ENCODE assay signal across 21 mouse cellular contexts in genomic region chr14:30573235-30573634, GRCm38 (mm10). TPM values are rescaled to one million over a fixed set of nuclear protein-coding genes. Genes with fewer than 3 reads are reported as not detected.
DNase-seq lines count a peak whose midpoint lies in the region; ATAC-seq and TF ChIP-seq lines count a peak whose summit lies in the region.
"Had no signal": no experiment of that assay in that cellular context is flagged by ENCODE, and none has a peak within 500 bp of the region (broad histone marks: within the 10 kb centered on the region; RNA-seq: fewer than 3 reads in every experiment).

No protein-coding gene starts in this region.

- no peak for TF ChIP-seq CTCF in gastrocnemius, adult 2 months (IDR thresholded peaks at IDR 0.05)

- no peaks in the 10 kb centered on the region for H3K27me3 ChIP-seq in limb, embryonic 15.5 days
- H3K27me3 ChIP-seq in limb, embryonic 10.5 days (ENCODE audit: low read depth, poor library complexity, severe bottlenecking): no peaks in the 10 kb centered on the region
- H3K27me3 ChIP-seq: CH12.LX; embryonic facial prominence, embryonic 13.5 days; forebrain, embryonic 12.5 days; heart, embryonic 15.5 days; intestine, embryonic 15.5 days; Patski had no signal

- peak; percentile 27 for DNase-seq in gastrocnemius, adult 2 months
- DNase-seq in gastrocnemius, adult 8-10 months (ENCODE audit: low spot score in 2 of 2): no peak
- DNase-seq in limb, embryonic 10.5 days (ENCODE audit: low spot score): no peak
- peak; percentile 36 for DNase-seq in right cerebral cortex, postnatal 14 days
- DNase-seq in right cerebral cortex, adult 18-20 months: no peak
- peak; percentile 62 for DNase-seq in adrenal gland, postnatal 25 days
- DNase-seq in T-cell, adult 2 months (ENCODE audit: low spot score): no peak
- DNase-seq: cerebellum, adult 18-20 months; cerebellum, adult 9-11 months; cerebellum, postnatal 36 days; gastrocnemius, postnatal 25 days had no signal

- 71% methylated on average over 8 of the region's 8 CpGs for whole genome bisulfite sequencing in limb, embryonic 15.5 days
- 91% methylated on average over 8 of the region's 8 CpGs for WGBS in limb, embryonic 10.5 days

- no peak overlapping the region for H3K9ac ChIP-seq in limb, embryonic 15.5 days
- H3K9ac ChIP-seq: embryonic facial prominence, embryonic 13.5 days; forebrain, embryonic 12.5 days; heart, embryonic 15.5 days; hindbrain, embryonic 14.5 days; intestine, embryonic 15.5 days had no signal

- H3K4me3 ChIP-seq in gastrocnemius, adult 2 months: no peak overlapping the region
- no peak overlapping the region for H3K4me3 ChIP-seq in limb, embryonic 15.5 days
- no peak overlapping the region for H3K4me3 ChIP-seq in limb, embryonic 10.5 days
- H3K4me3 ChIP-seq: embryonic facial prominence, embryonic 13.5 days; forebrain, embryonic 12.5 days; heart, embryonic 15.5 days; hindbrain, embryonic 10.5 days; intestine, embryonic 15.5 days had no signal

- no peak for ATAC-seq in limb, embryonic 15.5 days (ENCODE audit: insufficient number of reproducible peaks, low FRiP score, low TSS enrichment, low read depth)
- ATAC-seq: Patski had no signal

- no peak overlapping the region for H3K4me2 ChIP-seq in limb, embryonic 15.5 days
- H3K4me2 ChIP-seq: embryonic facial prominence, embryonic 13.5 days; forebrain, embryonic 12.5 days; heart, embryonic 11.5 days; heart, embryonic 15.5 days; hindbrain, embryonic 14.5 days; intestine, embryonic 15.5 days had no signal

- peaks cover 71% of the 10 kb centered on the region for H3K36me3 ChIP-seq in limb, embryonic 15.5 days
- peaks cover 84% of the 10 kb centered on the region for H3K36me3 ChIP-seq in limb, embryonic 10.5 days

- peaks cover 12% of the 10 kb centered on the region for H3K4me1 ChIP-seq in limb, embryonic 15.5 days
- H3K4me1 ChIP-seq in limb, embryonic 10.5 days: peaks cover 8% of the 10 kb centered on the region; the same call in 1 of the 2 replicates
- H3K4me1 ChIP-seq: forebrain, embryonic 12.5 days; hindbrain, embryonic 10.5 days had no signal

- H3K9me3 ChIP-seq in limb, embryonic 15.5 days: no peaks in the 10 kb centered on the region
- no peaks in the 10 kb centered on the region for H3K9me3 ChIP-seq in limb, embryonic 10.5 days (replicated peaks)
- H3K9me3 ChIP-seq: embryonic facial prominence, embryonic 13.5 days; forebrain, embryonic 12.5 days; heart, embryonic 15.5 days; hindbrain, embryonic 10.5 days; intestine, embryonic 15.5 days had no signal

- intact Hi-C loops in gastrocnemius, adult 2 months (cut with DNase I): loop anchor here (5.0 kb wide), 2 partner anchors 96 to 436 kb away; partner anchors contain the start of gene Dcp1a

- no peak overlapping the region for H3K27ac ChIP-seq in gastrocnemius, adult 2 months
- 0 out of 2 replicates have a peak overlapping the region, but pooled peaks have one; percentile 5 for H3K27ac ChIP-seq in limb, embryonic 15.5 days
- no peak overlapping the region for H3K27ac ChIP-seq in limb, embryonic 10.5 days
- H3K27ac ChIP-seq: heart, embryonic 15.5 days; hindbrain, embryonic 10.5 days; hindbrain, embryonic 14.5 days; intestine, embryonic 15.5 days had no signal

RNA-seq across cellular contexts. Expression of gene Tkt, which starts 25.1 kb away (rescaled TPM):
- 10 to 100 TPM in 1 of 2 experiments, 1 to 10 TPM in 1; 8.0 to 15.0 TPM for total RNA-seq in gastrocnemius, adult 2 months (2021)
- 10 to 100 TPM in 3 of 4 experiments, 1 to 10 TPM in 1; 5.8 to 10.9 (median 10.6) TPM for total RNA-seq in gastrocnemius, adult 8-10 months (2022)
- 194 and 206 TPM in 2 replicates for polyA plus RNA-seq in limb, embryonic 15.5 days (2015; fragmentation: Nextera tagmentation; extraction: Ambion mirVana)
- 312 and 340 TPM in 2 replicates for polyA plus RNA-seq in limb, embryonic 10.5 days (2016; fragmentation: Nextera tagmentation; extraction: Ambion mirVana)
- 920 and 1,133 TPM in 2 replicates for total RNA-seq in adrenal gland, postnatal 25 days (2021)

RNA-seq across cellular contexts. Expression of gene Prkcd, which starts 52.8 kb away (rescaled TPM):
- 10 to 100 TPM in 1 of 2 experiments, 1 to 10 TPM in 1; 5.6 to 14.8 TPM for total RNA-seq in gastrocnemius, adult 2 months (2021)
- 1 to 10 TPM; 2.3 to 8.6 (median 7.3) TPM for total RNA-seq in gastrocnemius, adult 8-10 months (2022)
- 64.1 and 66.5 TPM in 2 replicates for polyA plus RNA-seq in limb, embryonic 15.5 days (2015; fragmentation: Nextera tagmentation; extraction: Ambion mirVana)
- 26.0 and 36.8 TPM in 2 replicates for polyA plus RNA-seq in limb, embryonic 10.5 days (2016; fragmentation: Nextera tagmentation; extraction: Ambion mirVana)
- total RNA-seq in adrenal gland, postnatal 25 days (2021): 210 and 237 TPM in 2 replicates

Comparison
In these comparisons a context has a peak if more than half of its experiments do, and no peak if none do; other contexts are left out.
1. DNase-seq: peak in gastrocnemius, adult 2 months (single experiment), right cerebral cortex, postnatal 14 days (single experiment) and adrenal gland, postnatal 25 days (single experiment); none in gastrocnemius, adult 8-10 months (0 of 2), limb, embryonic 10.5 days (single experiment), right cerebral cortex, adult 18-20 months (single experiment) and T-cell, adult 2 months (single experiment).
2. RNA of gene Tkt, which starts 25.1 kb away (total RNA-seq): 920 to 1,133 TPM in adrenal gland, postnatal 25 days; 8.0 to 15.0 TPM in gastrocnemius, adult 2 months and 5.8 to 10.9 TPM in gastrocnemius, adult 8-10 months; every median in the first group is over 10 times any median in the second.
3. RNA of gene Prkcd, which starts 52.8 kb away (total RNA-seq): 210 to 237 TPM in adrenal gland, postnatal 25 days; 5.6 to 14.8 TPM in gastrocnemius, adult 2 months and 2.3 to 8.6 TPM in gastrocnemius, adult 8-10 months; every median in the first group is over 10 times any median in the second.